Mouse (Mus musculus) kidney, postnatal 36 days (tissue): ENCODE data around the gene Pard3.

Source experiments
- DNase-seq, 2 experiments: peaks; one replicate each; pipeline ENCODE4 v3.0.0; 2021 to 2022; ENCODE audit warnings: mixed read lengths in 2 of 2

The Pard3 gene

GRCm38 (mm10) chr8:127511341-127511740 is 447.6 kb downstream of the Pard3 start:
- no peak for DNase-seq

GRCm38 (mm10) chr8:127512001-127512573 is 448.4 kb downstream of the Pard3 start:
- DNase-seq, result peak; percentile 29 to 33

GRCm38 (mm10) chr8:127512580-127512979 is 448.9 kb downstream of the Pard3 start:
- DNase-seq, result no peak

- DNase-seq, result no peak
Observed at GRCm38 (mm10) chr8:127514810-127515735, 451.4 kb downstream of the Pard3 start.

GRCm38 (mm10) chr8:127516043-127516442 is 452.4 kb downstream of the Pard3 start:
- no peak for DNase-seq

- no peak for DNase-seq
Observed at GRCm38 (mm10) chr8:127525673-127526072, 462.0 kb downstream of the Pard3 start.

- DNase-seq, result no peak
Observed at GRCm38 (mm10) chr8:127528315-127528714, 464.6 kb downstream of the Pard3 start.

GRCm38 (mm10) chr8:127529746-127530145 is 466.1 kb downstream of the Pard3 start:
- DNase-seq, result no peak

GRCm38 (mm10) chr8:127531866-127532265 is 468.2 kb downstream of the Pard3 start:
- no peak for DNase-seq

GRCm38 (mm10) chr8:127534789-127535188 is 471.1 kb downstream of the Pard3 start:
- peak in 1 of 2 experiments; percentile 60 for DNase-seq

- DNase-seq, result no peak
Observed at GRCm38 (mm10) chr8:127535192-127535845, 471.6 kb downstream of the Pard3 start.

- DNase-seq, result no peak
Observed at GRCm38 (mm10) chr8:127535846-127536220, 472.1 kb downstream of the Pard3 start.

- DNase-seq, result peak; percentile 24 to 29
Observed at GRCm38 (mm10) chr8:127539803-127540202, 476.1 kb downstream of the Pard3 start.

GRCm38 (mm10) chr8:127540273-127540672 is 476.6 kb downstream of the Pard3 start:
- DNase-seq, result no peak

- DNase-seq, result no peak
Observed at GRCm38 (mm10) chr8:127542162-127542561, 478.5 kb downstream of the Pard3 start.

GRCm38 (mm10) chr8:127543676-127544075 is 480.0 kb downstream of the Pard3 start:
- DNase-seq, result no peak

- DNase-seq, result no peak
Observed at GRCm38 (mm10) chr8:127546161-127546560, 482.5 kb downstream of the Pard3 start.

- no peak for DNase-seq
Observed at GRCm38 (mm10) chr8:127550928-127551327, 487.2 kb downstream of the Pard3 start.

- DNase-seq, result peak in 1 of 2 experiments; percentile 31
Observed at GRCm38 (mm10) chr8:127552161-127552595, 488.5 kb downstream of the Pard3 start.

- no peak for DNase-seq
Observed at GRCm38 (mm10) chr8:127552836-127553235, 489.1 kb downstream of the Pard3 start.

GRCm38 (mm10) chr8:127553582-127553981 is 489.9 kb downstream of the Pard3 start:
- DNase-seq, result peak in 1 of 2 experiments; percentile 40

GRCm38 (mm10) chr8:127555795-127556194 is 492.1 kb downstream of the Pard3 start:
- no peak for DNase-seq

- no peak for DNase-seq
Observed at GRCm38 (mm10) chr8:127556964-127557363, 493.3 kb downstream of the Pard3 start.
